Mouse (Mus musculus): ENCODE measurements at regions not wholly inside any gene's neighbourhood (a gene's known extent, or its start where the extent isn't known, plus 50 kb on each side); places are given as distances from the start of the nearest gene placed in this dataset.

DNA sequence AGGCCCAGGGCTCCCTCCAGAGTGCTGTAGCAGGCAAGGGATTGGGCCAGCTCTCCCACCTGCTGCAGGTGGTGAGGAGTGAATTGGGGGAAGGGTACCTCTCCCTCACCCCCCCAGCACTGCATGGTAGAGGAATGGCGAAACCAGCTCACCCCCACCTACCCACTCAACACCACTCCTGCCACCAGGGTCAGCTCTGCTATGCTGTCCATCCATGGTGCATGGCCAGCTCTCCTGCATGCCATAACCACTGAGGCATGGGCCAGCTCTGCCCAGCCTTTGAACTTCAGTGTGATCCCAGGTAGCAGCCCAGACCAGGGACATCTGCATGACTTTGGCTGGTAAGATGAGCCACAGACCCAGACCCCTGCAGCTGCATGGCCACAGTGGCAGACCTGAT, 168.5 kb upstream of the Sesn3 start:
- DNase-seq = no peak

DNA sequence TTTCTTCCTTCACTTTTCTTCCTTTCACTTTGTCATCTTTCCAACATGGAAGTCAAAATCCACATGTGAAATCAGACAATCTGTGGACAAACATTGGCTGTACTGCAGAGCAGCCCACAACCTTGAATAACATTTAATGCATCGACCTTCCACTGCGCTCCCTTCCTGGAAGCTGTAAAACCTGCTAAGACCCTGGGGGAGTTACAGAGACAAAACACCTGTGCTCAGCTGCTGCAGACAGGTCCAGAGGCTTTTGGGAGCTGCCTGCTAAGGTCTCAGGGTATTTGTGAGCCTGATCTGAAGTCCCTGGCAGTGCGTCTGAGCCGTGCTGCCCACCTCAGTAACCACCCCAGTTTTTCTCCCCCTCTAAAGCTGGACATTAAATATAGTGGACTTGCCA, 166.1 kb upstream of the Sesn3 start:
- DNase-seq = no peak

DNA sequence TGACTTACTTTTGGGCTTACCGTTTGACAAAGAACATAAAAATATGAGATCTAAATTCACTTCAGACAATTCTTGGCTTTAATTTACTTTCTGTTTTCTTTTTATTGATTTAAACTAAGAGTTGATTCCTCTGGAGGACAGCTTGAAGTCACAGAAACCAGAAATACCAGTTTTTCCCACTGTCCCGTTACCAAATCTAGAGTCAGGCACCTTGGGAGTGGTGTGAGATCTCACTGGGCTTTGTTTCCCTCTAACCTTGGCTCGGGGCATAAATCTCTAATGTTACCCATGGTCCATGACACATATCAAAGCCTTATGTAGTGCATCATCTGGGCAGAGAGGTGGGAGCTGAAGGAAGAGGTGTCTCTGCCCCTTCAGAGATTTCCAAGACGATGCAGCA, 165.4 kb upstream of the Sesn3 start:
- DNase-seq = no peak

- DNase-seq = no peak
These were observed 163.2 kb upstream of the Sesn3 start for GRCm38 (mm10) chr9:14111713-14112112.

GRCm38 (mm10) chr9:14115521-14115920, 159.3 kb upstream of the Sesn3 start:
- DNase-seq = no peak

GRCm38 (mm10) chr9:14116097-14116840, 158.6 kb upstream of the Sesn3 start:
- no peak for DNase-seq

DNA sequence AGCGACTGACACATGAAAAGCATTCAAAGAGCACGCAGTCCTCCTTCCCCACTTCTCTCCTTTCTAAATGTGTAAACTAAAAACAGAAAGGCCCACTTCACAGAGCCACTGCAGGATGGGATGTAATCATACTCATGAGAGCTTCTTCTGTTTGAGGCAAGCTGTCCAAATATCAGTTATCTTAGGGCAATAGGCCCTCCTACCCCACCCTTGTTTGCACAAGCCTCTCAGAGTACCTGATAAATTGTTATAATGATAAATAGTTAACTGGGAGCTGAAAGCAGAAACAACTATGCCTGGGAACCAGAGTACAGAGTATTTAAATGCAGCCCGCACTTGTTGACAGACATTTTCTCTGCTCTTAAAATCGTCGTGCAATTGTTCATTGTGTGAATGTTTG, 141.5 kb upstream of the Sesn3 start:
- no peak for DNase-seq

- no peak for DNase-seq
These were observed 139.9 kb upstream of the Sesn3 start for GRCm38 (mm10) chr9:14134894-14135450.

- no peak for DNase-seq
These were observed 133.5 kb upstream of the Sesn3 start for GRCm38 (mm10) chr9:14141321-14141720.

GRCm38 (mm10) chr9:14143988-14144387, 130.9 kb upstream of the Sesn3 start:
- no peak for DNase-seq

- DNase-seq = no peak
These were observed 127.8 kb upstream of the Sesn3 start for GRCm38 (mm10) chr9:14147088-14147487.

DNA sequence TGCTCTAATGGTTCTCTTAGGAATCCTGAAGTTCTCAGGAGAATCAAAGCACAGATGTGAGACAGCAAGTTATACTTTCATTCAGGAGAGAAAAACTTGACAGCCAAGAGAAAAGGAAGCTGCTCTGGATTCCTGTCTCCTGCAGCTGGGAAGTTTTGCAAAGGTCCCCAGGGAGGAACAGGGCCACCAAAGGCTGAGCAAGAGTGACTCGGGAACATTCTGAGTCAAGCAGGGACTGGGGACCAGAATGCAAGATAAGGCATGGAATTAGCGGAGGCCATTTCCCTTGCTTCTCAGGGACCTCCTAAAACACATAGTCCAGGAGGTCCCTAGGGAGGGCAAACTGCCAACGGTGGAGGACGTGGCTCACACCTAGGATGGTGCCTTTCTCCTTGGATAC, 127.1 kb upstream of the Sesn3 start:
- DNase-seq = no peak

GRCm38 (mm10) chr9:14150288-14150687, 124.6 kb upstream of the Sesn3 start:
- no peak for DNase-seq

- no peak for DNase-seq
These were observed 117.9 kb upstream of the Sesn3 start for GRCm38 (mm10) chr9:14156967-14157366.

GRCm38 (mm10) chr9:14158096-14158837, 116.6 kb upstream of the Sesn3 start:
- DNase-seq = no peak

GRCm38 (mm10) chr9:14160207-14160606, 114.7 kb upstream of the Sesn3 start:
- no peak for DNase-seq

DNA sequence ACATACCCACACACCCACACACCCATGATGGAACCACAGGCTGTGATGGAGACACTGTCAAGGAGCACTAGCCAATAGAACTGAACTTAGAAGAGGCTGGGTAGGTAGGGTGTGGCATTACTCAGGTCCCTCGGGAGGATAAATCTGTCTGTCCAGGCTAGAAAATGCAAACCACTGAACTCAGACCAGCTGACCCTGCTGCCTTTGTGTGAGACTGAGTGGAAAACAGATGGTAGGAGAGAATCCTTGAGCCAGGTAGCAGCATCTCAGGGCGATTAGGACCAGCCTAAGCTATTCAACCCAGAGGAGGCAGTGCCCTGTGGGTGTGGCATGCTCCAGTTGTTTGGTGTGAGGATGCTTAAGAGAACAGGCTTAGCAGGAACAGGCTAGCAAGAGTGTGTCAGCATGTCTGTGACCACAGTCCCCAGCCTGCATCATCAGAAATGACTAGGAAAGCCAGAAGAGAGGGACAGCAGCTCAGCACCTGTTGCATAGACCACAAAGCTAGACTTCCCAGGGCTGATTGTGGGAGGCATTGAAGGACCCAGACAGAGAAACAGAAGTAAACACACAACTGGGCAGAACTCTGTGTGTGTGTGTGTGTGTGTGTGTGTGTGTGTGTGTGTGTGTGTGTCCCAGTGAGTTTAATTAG, 103.2 kb upstream of the Sesn3 start:
- DNase-seq = no peak

GRCm38 (mm10) chr9:14173631-14174323, 101.1 kb upstream of the Sesn3 start:
- no peak for DNase-seq

GRCm38 (mm10) chr9:14174324-14175040, 100.4 kb upstream of the Sesn3 start:
- DNase-seq = no peak

- DNase-seq = peak; percentile 18
These were observed 99.6 kb upstream of the Sesn3 start for GRCm38 (mm10) chr9:14175041-14175881.

DNA sequence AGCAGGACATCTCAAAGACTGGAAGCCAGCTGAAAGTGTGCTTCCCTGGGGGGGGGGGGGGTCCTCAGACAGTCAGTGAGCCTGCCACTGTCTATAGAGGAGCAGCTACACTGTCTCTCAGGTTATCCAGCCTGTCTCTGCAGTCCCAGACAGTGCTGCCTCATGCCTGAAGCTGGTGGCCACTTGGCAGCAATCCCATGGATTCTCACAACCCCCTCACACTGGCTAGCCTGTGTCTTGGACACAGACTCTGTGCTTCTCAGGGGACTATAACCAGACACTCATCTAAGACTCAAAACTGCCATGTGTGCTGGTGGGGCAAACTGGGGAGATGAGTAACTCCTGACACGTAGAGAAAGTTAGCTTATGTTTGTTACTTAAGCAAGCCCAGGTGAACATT, 95.1 kb upstream of the Sesn3 start:
- no peak for DNase-seq
